Mouse (Mus musculus) MEL (cell line): ENCODE measurements around the gene Asb1.

Source experiments
- CTCF ChIP-seq, 3 experiments: IDR thresholded peaks in 2 of 3; conservative IDR thresholded peaks in 1 of 3; 2 replicates each; pipeline ENCODE4 v1.5.1; 2011 to 2012; ENCODE audit warnings: low read length in 3 of 3, low read depth in 2 of 3, mild to moderate bottlenecking in 2 of 3, improper control_type of control experiment in 1 of 3, inconsistent platforms in 1 of 3, mixed read lengths in 1 of 3, moderate library complexity in 1 of 3; ENCODE audit not compliant: control insufficient read depth in 1 of 3, insufficient read depth in 1 of 3, poor library complexity in 1 of 3, severe bottlenecking in 1 of 3
- MAFK ChIP-seq: IDR thresholded peaks from 2 replicates; pipeline ENCODE4 v1.6.1; 2011; ENCODE audit warnings: low read depth, mild to moderate bottlenecking, low read length, improper control_type of control experiment, borderline replicate concordance
- MAZ ChIP-seq: IDR thresholded peaks from 2 replicates; pipeline ENCODE4 v1.6.1; 2012; ENCODE audit warnings: low read depth, mild to moderate bottlenecking, inconsistent platforms, low read length, improper control_type of control experiment
- POLR2A ChIP-seq, 2 experiments: IDR thresholded peaks; 2 replicates each; pipeline ENCODE4 v1.6.1; 2011 to 2012; ENCODE audit warnings: low read length in 2 of 2, mild to moderate bottlenecking in 2 of 2, control low read depth in 1 of 2, improper control_type of control experiment in 1 of 2, low read depth in 1 of 2, moderate library complexity in 1 of 2; ENCODE audit not compliant: control insufficient read depth in 1 of 2, insufficient read depth in 1 of 2, poor library complexity in 1 of 2

DNA sequence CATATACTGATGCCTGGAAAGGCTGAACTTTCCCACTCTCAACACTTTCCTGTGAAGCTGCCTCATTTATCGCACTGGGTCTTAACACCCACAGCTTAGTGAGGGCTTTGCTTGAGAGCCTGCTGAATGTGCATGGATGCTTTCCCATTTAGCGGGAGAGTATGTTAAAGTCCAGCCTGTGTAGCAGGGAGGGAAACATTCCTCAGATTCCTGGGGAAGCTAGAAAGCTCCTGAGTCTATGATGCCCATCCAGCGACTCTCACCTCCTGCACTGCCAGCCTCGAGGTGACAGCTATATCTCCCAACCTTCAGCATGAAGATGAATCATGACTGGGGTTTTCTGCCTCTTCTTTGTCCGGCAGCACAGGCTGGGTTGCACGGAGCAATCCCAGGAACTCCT, 49.4 kb downstream of the Asb1 start:
- TF ChIP-seq CTCF (IDR thresholded peaks at IDR 0.05 in 2 of 3, conservative IDR thresholded peaks at IDR 0.05 in 1 of 3; ENCODE audit: control insufficient read depth in 1 of 3, insufficient read depth in 1 of 3, low read depth in 2 of 3, low read length in 3 of 3, poor library complexity in 1 of 3, severe bottlenecking in 1 of 3) (no peak), POLR2A (IDR thresholded peaks at IDR 0.05; ENCODE audit: control insufficient read depth in 1 of 2, insufficient read depth in 1 of 2, low read depth in 1 of 2, low read length in 2 of 2, poor library complexity in 1 of 2) (no peak), MAZ (no peak), MAFK (no peak)
